Mouse (Mus musculus) frontal cortex, adult (tissue): Measurements from ENCODE around the gene Thbs1.
"Not testable (repeated sequence)": the region's sequence is repeated elsewhere in the genome, so short reads cannot be mapped to it uniquely, and the experiment has no call there.

Source experiments
- ATAC-seq: cut with Nextera tagmentation; 2 replicates; pipeline ENCODE4 v1.9.2; 2017; ENCODE audit warnings: mild to moderate bottlenecking, moderate library complexity, mixed read lengths; ENCODE audit not compliant: low TSS enrichment

Thbs1 gene

DNA sequence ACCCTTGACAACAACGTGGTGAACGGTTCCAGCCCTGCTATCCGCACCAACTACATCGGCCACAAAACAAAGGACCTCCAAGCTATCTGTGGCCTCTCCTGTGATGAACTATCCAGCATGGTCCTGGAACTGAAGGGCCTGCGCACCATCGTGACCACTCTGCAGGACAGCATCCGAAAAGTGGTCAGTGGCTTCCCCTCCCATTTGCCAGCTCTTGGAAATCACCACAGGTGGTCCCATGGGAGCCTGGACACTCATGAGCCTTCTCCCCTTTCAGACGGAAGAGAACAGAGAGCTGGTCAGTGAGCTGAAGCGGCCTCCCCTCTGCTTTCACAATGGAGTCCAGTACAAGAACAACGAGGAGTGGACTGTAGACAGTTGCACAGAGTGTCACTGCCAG is 3.0 kb downstream of the Thbs1 start:
- ATAC-seq, result no peak

DNA sequence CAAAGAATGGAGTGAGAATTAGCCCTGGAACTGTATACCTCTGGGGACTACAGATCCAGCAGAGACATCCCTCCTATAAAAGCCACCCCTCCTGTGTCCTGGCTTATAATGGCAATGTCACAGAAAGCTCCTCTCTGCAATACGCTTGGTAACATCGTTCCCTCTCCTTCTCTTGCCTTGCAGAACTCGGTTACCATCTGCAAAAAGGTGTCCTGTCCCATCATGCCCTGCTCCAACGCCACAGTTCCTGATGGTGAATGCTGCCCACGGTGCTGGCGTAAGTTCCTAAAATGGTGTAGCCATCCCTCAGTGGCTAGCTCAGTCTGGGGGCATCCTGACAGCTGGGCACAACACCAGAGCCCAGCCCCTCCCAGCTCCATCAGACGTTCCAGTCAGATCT is 4.0 kb downstream of the Thbs1 start:
- ATAC-seq, result no peak

DNA sequence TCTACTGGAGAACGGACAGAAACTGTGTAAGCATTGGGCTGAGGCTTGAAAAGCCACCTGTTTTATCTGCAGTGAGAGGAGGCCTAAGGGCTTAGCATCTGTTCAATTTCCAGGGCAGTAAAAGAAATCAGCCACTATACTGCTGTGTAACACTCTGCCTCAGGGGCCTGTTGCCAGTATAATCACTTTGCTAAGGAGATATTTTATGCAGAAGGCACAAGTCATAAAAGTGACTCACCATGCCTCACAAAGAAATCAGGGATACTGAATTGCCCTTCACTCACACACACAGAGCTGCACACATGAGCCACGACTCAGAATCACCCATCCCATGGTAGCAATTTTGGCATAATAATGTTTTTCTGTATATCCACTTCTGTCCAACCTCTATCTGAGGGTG is 4.5 kb downstream of the Thbs1 start:
- ATAC-seq, result no peak

DNA sequence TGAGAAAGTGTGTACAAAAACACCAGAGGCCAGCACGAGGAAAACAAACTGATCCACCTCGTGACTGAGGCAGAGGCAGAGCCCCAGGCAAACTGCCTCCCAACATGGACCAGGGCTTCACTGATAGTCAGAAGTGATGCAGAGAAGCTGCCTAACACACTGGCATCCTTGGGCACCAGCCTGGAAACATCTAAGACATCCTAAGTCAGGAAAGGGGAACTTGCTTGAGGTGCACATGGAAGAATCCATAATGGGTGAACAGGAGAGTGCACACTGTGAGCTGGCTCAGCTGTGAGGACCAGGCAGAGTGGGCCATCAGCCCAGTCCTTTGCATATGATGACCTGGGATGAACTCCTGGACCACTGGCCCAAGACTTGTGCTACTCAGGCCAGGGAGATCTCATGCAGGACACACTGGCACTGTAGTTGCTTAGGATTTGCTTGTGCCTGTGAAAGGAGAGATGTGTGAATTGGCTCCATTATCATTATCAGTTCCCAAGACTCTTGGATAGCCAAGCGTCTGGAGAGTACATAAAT is 5.1 kb downstream of the Thbs1 start:
- ATAC-seq, result no peak

DNA sequence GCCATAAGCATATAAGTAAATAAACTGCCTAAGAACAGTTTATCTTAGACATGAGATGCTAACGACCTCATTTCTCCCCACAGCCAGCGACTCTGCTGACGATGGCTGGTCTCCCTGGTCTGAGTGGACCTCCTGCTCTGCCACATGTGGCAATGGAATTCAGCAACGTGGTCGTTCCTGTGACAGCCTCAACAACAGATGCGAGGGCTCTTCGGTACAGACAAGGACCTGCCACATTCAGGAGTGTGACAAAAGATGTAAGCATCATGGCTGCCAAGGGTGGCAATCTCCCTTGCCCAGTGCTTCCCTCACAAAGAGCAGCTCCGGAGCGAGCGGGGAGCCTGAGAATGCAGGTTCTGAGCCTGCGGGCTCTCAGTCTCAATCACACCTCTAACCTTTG is 5.7 kb downstream of the Thbs1 start:
- ATAC-seq, result no peak

DNA sequence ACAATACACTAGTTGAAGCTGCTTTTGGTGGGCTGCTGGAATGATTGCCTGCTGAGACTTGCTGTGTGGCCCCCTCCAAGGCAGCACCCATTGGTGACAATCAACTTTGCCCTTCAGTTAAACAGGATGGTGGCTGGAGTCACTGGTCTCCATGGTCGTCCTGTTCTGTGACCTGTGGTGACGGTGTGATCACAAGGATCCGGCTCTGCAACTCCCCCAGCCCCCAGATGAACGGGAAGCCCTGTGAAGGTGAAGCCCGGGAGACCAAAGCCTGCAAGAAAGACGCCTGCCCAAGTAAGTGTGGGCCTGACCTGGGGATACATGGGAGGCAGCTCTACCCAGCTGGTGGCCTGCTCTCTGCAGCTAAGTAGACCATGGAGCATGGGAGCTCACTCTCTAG is 6.4 kb downstream of the Thbs1 start:
- no peak for ATAC-seq

DNA sequence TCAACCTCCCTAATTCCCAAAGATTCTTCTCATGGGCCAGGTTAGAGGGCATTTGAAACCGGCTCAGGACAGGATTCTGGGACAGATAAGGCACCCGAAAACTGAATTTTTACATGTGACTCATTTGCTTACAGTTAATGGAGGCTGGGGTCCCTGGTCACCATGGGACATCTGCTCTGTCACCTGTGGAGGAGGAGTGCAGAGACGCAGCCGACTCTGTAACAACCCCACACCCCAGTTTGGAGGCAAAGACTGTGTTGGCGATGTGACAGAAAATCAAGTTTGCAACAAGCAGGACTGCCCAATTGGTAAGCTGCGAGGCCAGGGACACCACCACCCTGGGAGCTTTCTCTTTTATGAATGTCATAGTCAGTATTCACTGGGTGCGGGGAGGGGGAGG is 6.8 kb downstream of the Thbs1 start:
- ATAC-seq, result no peak

GRCm38 (mm10) chr2:118119684-118120083 is 8.0 kb downstream of the Thbs1 start:
- no peak for ATAC-seq

- ATAC-seq, result no peak
These were observed 8.4 kb downstream of the Thbs1 start for GRCm38 (mm10) chr2:118120095-118120494.

- ATAC-seq, result no peak
These were observed 9.1 kb downstream of the Thbs1 start for GRCm38 (mm10) chr2:118120751-118121150.

DNA sequence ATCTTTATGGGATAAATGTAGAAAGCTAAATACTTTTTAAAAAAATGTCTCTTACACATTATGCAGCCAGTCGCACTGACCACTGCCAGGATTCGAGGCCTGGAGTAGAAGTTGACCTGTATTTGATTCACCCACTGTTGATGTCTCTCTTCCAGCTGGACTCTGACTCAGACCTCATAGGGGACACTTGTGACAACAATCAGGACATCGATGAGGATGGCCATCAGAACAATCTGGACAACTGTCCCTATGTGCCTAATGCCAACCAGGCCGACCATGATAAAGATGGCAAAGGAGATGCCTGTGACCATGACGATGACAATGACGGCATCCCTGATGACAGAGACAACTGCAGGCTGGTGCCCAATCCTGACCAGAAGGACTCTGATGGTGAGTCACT is 10.6 kb downstream of the Thbs1 start:
- no peak for ATAC-seq

DNA sequence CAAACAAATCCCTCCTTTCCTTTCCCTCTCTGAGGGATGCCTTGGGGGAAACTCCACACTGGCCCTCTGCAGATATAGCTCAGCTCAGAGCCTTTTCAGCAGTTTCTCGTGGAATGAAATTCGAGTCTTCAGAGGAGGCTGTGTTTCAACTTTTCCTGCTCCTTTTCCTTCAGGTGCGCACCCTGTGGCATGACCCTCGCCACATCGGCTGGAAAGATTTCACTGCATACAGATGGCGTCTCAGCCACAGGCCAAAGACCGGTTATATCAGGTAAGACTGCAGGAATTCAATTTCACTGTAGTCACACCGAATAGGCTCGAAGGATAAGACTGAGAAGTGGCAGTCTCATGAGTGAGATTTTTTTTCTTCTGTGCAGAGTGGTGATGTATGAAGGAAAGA is 12.1 kb downstream of the Thbs1 start:
- no peak for ATAC-seq

DNA sequence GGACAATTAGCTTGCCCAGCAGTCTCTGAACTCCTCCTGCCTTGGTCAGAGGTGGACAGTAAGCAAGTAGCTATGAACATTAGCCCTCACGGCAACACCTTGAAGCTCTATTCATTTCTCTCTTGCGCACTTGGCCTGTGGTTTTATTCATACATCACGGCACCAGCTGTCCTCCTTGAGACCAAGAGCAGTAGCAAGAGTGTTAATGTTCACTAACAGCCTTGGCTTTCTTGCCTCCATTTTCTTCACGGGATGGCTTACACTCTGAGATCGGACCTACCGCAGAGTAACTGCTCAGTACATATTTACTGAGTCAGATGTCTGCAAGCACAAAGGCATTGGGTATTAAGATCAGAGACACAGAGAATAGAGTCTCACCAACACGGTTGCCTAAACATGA is 12.8 kb downstream of the Thbs1 start:
- ATAC-seq, result no peak

DNA sequence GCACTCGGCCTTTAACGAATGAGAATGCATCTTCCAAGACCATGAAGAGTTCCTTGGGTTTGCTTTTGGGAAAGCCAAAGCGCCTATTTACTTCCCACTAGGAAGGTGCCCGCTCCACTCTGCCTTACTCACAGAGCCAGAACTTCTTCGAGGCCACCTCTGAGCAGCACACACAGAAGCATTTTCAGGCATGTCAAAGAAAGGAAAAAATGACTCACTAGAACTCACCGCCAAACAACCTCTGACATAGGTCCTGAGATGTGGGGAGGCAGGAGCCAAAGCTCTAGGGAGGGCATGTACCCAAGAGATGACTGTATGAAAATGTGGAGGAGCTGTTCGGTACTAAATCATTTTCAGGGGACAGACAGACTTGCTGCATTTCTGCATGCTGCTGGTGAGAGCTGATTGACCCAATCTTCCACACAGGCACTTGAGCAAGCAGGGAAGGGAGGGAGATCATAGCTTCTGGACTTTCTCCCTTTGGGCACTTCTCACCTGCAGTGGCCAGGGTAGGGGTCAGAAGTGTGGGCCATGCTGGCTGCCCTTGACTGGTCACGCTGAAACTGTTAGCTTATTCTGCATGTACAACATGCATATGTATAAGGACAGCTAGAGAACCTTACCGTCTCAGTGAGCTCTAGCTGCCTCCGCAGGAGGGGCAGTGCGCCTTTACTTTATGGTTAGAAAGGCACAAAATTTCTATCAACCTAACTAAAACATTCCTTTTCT is 13.7 kb downstream of the Thbs1 start:
- ATAC-seq, result no peak

GRCm38 (mm10) chr2:118125943-118126470 is 14.3 kb downstream of the Thbs1 start:
- no peak for ATAC-seq

DNA sequence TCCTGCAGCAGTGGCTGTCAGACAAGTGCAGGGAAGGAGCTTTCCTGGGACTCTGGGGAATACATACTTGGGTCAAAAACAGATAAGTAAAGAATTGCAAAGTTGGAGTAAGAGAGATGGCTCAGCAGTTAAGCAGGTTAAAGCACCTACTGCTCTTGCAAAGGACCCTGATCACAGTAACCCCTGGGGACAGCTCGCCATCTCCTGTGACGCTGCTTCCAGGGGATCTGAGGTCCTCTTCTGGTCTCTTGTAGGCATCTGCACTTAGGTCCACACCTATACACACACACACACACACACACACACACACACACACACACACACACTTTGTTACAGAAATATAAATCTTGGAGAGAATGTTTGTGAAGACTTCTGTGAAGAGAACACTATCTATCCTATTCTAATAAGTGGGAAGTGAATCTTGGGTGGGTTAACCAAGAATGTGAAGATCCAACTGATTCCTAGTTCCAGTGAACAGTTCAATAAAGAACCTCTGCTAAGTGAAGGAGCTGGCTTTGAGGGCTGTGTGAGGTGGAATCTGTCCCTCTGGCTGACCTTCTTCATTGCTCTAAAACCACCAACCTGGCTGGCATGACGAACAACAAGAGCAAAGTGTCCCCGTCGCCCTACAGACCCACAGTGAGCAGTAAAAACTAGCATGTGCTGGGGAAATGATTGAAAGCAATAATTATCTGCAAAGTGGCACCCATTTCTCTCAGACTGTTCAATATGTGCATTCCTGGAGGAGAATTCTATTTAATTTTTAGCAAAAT is 16.0 kb downstream of the Thbs1 start:
- no peak for ATAC-seq

DNA sequence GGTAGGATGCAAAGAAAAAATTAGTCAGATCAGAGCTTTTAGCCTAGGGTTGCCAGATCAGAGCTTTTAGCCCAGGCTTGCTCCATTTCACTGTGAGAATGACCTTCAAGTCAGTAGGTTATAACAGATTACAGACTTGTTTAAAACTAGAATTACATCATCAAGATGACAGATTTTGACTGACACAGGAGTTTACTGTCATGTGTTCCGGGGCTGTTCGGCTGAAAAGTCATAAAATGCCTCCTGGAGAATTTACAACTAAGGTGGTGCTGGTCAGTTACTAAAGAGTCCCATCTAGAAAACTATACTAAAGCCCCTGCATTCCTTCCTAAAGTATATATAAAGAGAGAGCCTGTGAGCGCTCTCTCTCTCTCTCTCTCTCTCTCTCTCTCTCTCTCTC is 16.6 kb downstream of the Thbs1 start:
- ATAC-seq, result no peak

- no peak for ATAC-seq
These were observed 25.4 kb downstream of the Thbs1 start for GRCm38 (mm10) chr2:118137071-118137470.

DNA sequence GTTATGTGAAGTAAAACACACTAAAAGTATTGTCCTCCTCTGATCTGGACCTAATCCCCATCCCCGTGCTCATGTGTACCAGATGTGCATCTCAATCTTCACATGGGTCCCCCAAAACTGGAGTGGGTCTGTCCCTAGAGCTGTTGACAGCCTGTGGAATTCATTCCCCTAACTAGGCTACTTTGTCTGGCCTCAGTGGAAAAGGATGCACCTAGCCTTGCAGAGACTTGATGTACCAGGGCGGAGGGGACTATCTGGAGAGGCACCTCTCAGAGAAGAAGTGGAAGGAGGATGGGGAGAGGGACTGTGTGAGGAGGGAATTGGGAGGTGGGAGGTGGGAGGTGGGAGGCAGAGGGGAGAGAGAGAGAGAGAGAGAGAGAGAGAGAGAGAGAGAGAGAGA is 26.1 kb downstream of the Thbs1 start:
- no peak for ATAC-seq

GRCm38 (mm10) chr2:118139261-118139660 is 27.6 kb downstream of the Thbs1 start:
- ATAC-seq, result no peak

DNA sequence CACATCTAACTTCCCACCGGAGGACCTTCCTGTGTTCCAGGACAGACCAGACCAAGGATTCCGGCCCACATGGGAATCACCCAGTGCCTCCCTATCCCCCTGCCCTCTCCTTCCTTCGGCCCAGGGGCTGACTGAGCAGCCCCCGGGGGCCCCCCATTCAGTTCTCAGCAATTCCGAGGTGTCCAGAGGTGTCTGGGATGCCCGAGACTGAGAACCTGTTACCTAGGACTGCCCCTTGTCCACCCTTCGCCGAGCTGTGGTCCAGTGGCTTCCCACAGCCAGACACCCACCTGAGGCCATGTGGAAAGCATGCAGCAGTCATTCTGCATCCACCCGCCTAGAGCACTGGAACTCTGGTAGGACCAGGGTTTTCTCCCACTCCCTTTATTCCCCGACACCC is 30.0 kb downstream of the Thbs1 start:
- no peak for ATAC-seq

DNA sequence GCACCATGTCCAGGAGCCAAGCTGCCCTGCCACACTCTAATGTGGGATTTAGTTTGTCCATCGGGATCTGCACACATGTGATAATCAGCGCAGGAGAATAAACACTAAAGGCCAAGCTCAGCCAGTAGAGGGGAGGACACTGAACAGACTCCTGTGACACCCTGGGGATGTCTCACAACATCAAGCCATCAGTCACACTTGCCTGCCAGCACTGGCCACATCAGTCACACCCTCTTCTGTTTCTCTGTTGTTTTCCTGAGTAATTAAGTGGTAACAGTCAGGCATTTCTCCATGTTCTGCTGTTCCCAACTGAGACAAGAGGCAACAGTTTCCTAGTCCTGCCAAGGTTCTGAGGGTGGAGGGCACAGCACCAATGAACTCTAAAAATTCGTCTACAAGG is 36.1 kb downstream of the Thbs1 start:
- not testable (repeated sequence) for ATAC-seq
